8 mouse cellular contexts compared by ENCODE assay signal in genomic region chr15:32288480-32288879, GRCm38 (mm10). TPM values are rescaled to one million over a fixed set of nuclear protein-coding genes. Genes with fewer than 3 reads are reported as not detected.
DNase-seq lines count a peak whose midpoint lies in the region.

No protein-coding gene starts in this region.

- intact Hi-C loops in heart, postnatal 25 days (cut with DNase I) = no loop called here
- intact Hi-C loops in left cerebral cortex, postnatal 14 days (cut with DNase I) = no loop called here

- DNase-seq in heart, adult 18-20 months = peak; percentile 45 to 67
- no peak for DNase-seq in heart, postnatal 25 days (ENCODE audit: low spot score)
- DNase-seq in adrenal gland, adult 2 months = peak; percentile 59
- peak; percentile 31 for DNase-seq in gastrocnemius, postnatal 25 days
- peak; percentile 55 for DNase-seq in kidney, postnatal 14 days
- no peak for DNase-seq in thymus, postnatal 4 days
- no peak for DNase-seq in natural killer cell, adult 2 months (ENCODE audit: low spot score in 2 of 2)
- DNase-seq in left cerebral cortex, postnatal 14 days (ENCODE audit: low spot score in 2 of 2) = no peak

RNA-seq across cellular contexts. Expression of gene Sema5a, which starts 43.9 kb away (rescaled TPM):
- 1 to 10 TPM; 4.7 to 6.9 TPM for total RNA-seq in heart, adult 18-20 months (2021)
- 1 to 10 TPM; 8.6 to 9.6 TPM for total RNA-seq in heart, postnatal 25 days (2021)
- total RNA-seq in adrenal gland, adult 2 months (2021) = 10 to 100 TPM; 12.5 to 14.4 TPM
- 9.5 and 11.6 TPM in 2 replicates for polyA plus RNA-seq in adrenal gland, adult 2 months (2012; rRNA removed)
- total RNA-seq in gastrocnemius, postnatal 25 days (2021) = 1 to 10 TPM; 4.4 to 4.8 TPM
- total RNA-seq in left cerebral cortex, postnatal 14 days (2021) = 10 to 100 TPM; 28.4 to 38.2 TPM

Comparison
In these comparisons a context has a peak if more than half of its experiments do, and no peak if none do; other contexts are left out.
1. DNase-seq: peak in heart, adult 18-20 months (2 of 2), adrenal gland, adult 2 months (single experiment), gastrocnemius, postnatal 25 days (single experiment) and kidney, postnatal 14 days (single experiment); none in heart, postnatal 25 days (single experiment), thymus, postnatal 4 days (single experiment), natural killer cell, adult 2 months (0 of 2) and left cerebral cortex, postnatal 14 days (0 of 2).